Mouse (Mus musculus): ENCODE measurements at regions not wholly inside any gene's neighbourhood (a gene's known extent, or its start where the extent isn't known, plus 50 kb on each side); places are given as distances from the start of the nearest gene placed in this dataset.

- Histone ChIP-seq H3K27me3 (no peaks in the 10 kb centered on the region), H3K9ac (replicated peaks) (no peak overlapping the region), H3K4me1 (replicated peaks) (no peaks in the 10 kb centered on the region), H3K36me3 (no peaks in the 10 kb centered on the region), H3K4me2 (replicated peaks) (no peak overlapping the region), H3K9me3 (no peaks in the 10 kb centered on the region), H3K27ac (no peak overlapping the region), H3K4me3 (replicated peaks) (no peak overlapping the region)
- ATAC-seq = no peak
Measured at GRCm38 (mm10) chr12:46199076-46199475, 619.7 kb downstream of the Nova1 start.

GRCm38 (mm10) chr12:46197482-46198101, 621.1 kb downstream of the Nova1 start:
- no peaks in the 10 kb centered on the region for H3K27me3 ChIP-seq
- no peaks in the 10 kb centered on the region for H3K9me3 ChIP-seq
- H3K4me1 ChIP-seq (replicated peaks) = no peaks in the 10 kb centered on the region
- no peak overlapping the region for H3K9ac ChIP-seq (replicated peaks)
- no peak overlapping the region for H3K4me2 ChIP-seq (replicated peaks)
- no peak overlapping the region for H3K27ac ChIP-seq
- H3K36me3 ChIP-seq = no peaks in the 10 kb centered on the region
- 46% methylated on average over 2 of the region's 2 CpGs for WGBS
- no peak overlapping the region for H3K4me3 ChIP-seq (replicated peaks)
- no peak for ATAC-seq

GRCm38 (mm10) chr12:46194173-46194572, 624.6 kb downstream of the Nova1 start:
- no peaks in the 10 kb centered on the region for H3K27me3 ChIP-seq
- no peak for ATAC-seq
- WGBS = 93% methylated on average over 1 of the region's 1 CpGs
- no peaks in the 10 kb centered on the region for H3K36me3 ChIP-seq
- no peak overlapping the region for H3K9ac ChIP-seq (replicated peaks)
- no peak overlapping the region for H3K4me2 ChIP-seq (replicated peaks)
- H3K4me3 ChIP-seq (replicated peaks) = no peak overlapping the region
- H3K9me3 ChIP-seq = no peaks in the 10 kb centered on the region
- H3K27ac ChIP-seq = no peak overlapping the region
- H3K4me1 ChIP-seq (replicated peaks) = no peaks in the 10 kb centered on the region
